Mouse (Mus musculus) liver, adult 2 months (tissue): ENCODE results near the gene Tpbpa.
"Not testable (repeated sequence)": the region's sequence is repeated elsewhere in the genome, so short reads cannot be mapped to it uniquely, and the experiment has no call there.

Experiments
- CTCF ChIP-seq: fragments of 200-500 bp; IDR thresholded peaks from 2 replicates; pipeline ENCODE4 v1.5.1; 2011; ENCODE audit warnings: low read depth, low read length, control low read depth
- POLR2A ChIP-seq: fragments of 200-500 bp; IDR thresholded peaks from 2 replicates; pipeline ENCODE4 v1.6.1; 2011; ENCODE audit warnings: low read length, control low read depth; ENCODE audit not compliant: insufficient read depth; ENCODE audit errors: extremely low read depth

DNA sequence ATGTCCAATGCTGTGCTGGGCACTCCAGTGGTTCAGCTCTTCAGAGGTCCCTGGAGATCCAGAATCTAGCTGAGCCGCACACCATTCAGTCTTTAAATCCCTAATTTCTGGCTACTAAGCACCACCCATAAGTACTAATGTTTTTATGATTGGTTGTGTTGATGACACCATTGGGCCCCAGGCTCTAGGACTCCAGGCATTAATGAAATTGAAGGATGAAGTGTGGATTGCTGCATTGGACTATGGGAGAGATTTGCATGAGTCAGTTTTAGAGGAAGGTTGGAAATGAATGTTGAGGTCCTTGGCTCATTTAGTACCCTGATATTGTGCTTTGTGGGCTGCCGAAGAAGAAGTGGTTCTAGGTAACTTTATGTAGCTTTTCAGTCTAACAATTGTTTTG lies 37.0 kb downstream of the Tpbpa start, which contains the start of gene Tpbpb:
- not testable (repeated sequence) for TF ChIP-seq CTCF, POLR2A
